ENCODE assay signal across 8 mouse cellular contexts in the genomic region with DNA sequence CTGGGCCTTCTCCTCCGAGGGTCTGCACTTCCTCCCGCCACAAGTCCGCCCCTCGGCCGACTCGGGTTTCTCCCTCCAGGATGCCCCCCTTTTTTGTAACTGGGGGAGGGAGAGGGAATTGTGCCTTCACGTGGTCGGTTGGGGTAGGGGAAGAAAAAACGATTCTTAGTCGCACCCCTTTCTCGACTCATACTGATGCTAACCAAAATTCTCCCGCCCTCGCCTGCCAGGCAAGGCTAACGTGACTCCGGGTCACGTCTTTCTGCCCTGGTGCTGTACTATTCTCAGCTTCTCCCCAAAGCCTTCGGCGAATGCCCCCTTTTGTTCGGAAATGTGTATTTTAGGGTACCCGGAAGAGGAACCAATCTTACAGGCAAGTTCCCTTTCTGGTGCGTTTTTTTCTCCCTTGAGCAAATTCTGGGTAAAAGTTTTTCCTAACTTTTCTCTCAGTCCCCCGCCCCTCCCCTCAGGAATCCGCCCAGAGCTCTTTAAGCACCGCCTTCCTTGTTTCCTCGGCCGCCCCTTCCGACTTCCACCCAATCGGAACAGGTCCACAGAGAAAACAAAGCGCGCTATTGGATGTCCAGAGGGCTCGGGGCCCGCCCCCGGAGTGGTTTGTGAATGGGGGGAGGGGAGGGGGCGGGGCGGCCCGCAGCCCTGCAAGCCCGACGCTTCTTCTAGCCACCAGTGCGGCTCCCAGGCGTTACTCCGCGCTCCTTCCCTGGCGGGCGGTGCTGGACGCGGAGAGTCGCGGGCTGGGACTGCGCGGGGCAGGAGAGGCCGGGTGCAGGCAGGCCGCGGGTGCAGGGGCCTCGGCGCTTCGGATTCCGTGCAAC. TPM values are rescaled to one million over a fixed set of nuclear protein-coding genes. Genes with fewer than 3 reads are reported as not detected.
DNase-seq lines count a peak whose midpoint lies in the region; ATAC-seq and TF ChIP-seq lines count a peak whose summit lies in the region.

No protein-coding gene starts in this region.

- H3K4me1 ChIP-seq in MEL (ENCODE audit: control insufficient read depth in 1 of 2, insufficient read depth in 2 of 2, low read length in 2 of 2): peaks cover 8 to 25% of the 10 kb centered on the region in 2 experiments
- no peaks in the 10 kb centered on the region for H3K4me1 ChIP-seq in cerebellum, adult 2 months (ENCODE audit: control insufficient read depth, insufficient read depth, low read length)
- peaks cover 65% of the 10 kb centered on the region for H3K4me1 ChIP-seq in hindbrain, embryonic 10.5 days (replicated peaks)
- peaks cover 12% of the 10 kb centered on the region; the same call in 1 of the 2 replicates for H3K4me1 ChIP-seq in lung, postnatal 0 days (ENCODE audit: insufficient read depth, low read depth, low read length)

- no peaks in the 10 kb centered on the region for H3K27me3 ChIP-seq in MEL (ENCODE audit: control insufficient read depth in 1 of 2, insufficient read depth in 2 of 2, low read length in 2 of 2)
- H3K27me3 ChIP-seq in cerebellum, adult 2 months (ENCODE audit: control insufficient read depth, insufficient read depth, low read length): no peaks in the 10 kb centered on the region
- H3K27me3 ChIP-seq in hindbrain, embryonic 10.5 days (ENCODE audit: insufficient read depth, poor library complexity, severe bottlenecking): no peaks in the 10 kb centered on the region; the same call in 1 of the 2 replicates
- 0 out of 2 replicates have a peak, but pooled peaks cover 4% of the 10 kb centered on the region for H3K27me3 ChIP-seq in lung, postnatal 0 days (replicated peaks; ENCODE audit: insufficient read depth, low read length)

- no peak for TF ChIP-seq CTCF in MEL (IDR thresholded peaks at IDR 0.05 in 2 of 3, conservative IDR thresholded peaks at IDR 0.05 in 1 of 3; ENCODE audit: control insufficient read depth in 1 of 3, insufficient read depth in 1 of 3, low read depth in 2 of 3, low read length in 3 of 3, poor library complexity in 1 of 3, severe bottlenecking in 1 of 3)
- TF ChIP-seq CTCF in cerebellum, adult 2 months (IDR thresholded peaks at IDR 0.05; ENCODE audit: borderline replicate concordance, insufficient read depth, low read depth, low read length): no peak
- TF ChIP-seq CTCF in lung, postnatal 0 days (IDR thresholded peaks at IDR 0.05): peak; percentile 32

- peak; percentile 98 for DNase-seq in MEL (ENCODE audit: low read depth, low spot score)
- DNase-seq in cerebellum, adult 2 months: peak; percentile 92 to 96
- peak; percentile 98 for DNase-seq in forelimb bud, embryonic 11.5 days (ENCODE audit: low read depth, low spot score)
- peak; percentile 97 for DNase-seq in hindbrain, embryonic 10.5 days (ENCODE audit: low spot score)
- DNase-seq in layer of hippocampus, adult 9-11 months: peak; percentile 95
- DNase-seq in lung, postnatal 0 days (ENCODE audit: low spot score): peak; percentile 99
- peak; percentile 89 for DNase-seq in ovary, postnatal 14 days (ENCODE audit: low spot score)
- DNase-seq in thymus, postnatal 14 days: peak; percentile 94

- TF ChIP-seq EP300 in MEL (IDR thresholded peaks at IDR 0.05; ENCODE audit: low read depth in 1 of 2, low read length in 2 of 2): peak in 1 of 2 experiments; percentile 31; a peak in 2 of 4 replicates
- TF ChIP-seq EP300 in lung, postnatal 0 days (IDR thresholded peaks at IDR 0.05): peak; percentile 47; the same call in 1 of the 2 replicates

- peak; percentile 69 to 84 for TF ChIP-seq POLR2A in MEL (IDR thresholded peaks at IDR 0.05; ENCODE audit: control insufficient read depth in 1 of 2, insufficient read depth in 1 of 2, low read depth in 1 of 2, low read length in 2 of 2, poor library complexity in 1 of 2)
- TF ChIP-seq POLR2A in cerebellum, adult 2 months (IDR thresholded peaks at IDR 0.05; ENCODE audit: borderline replicate concordance, insufficient read depth, low read length): peak; percentile 94

- peaks cover 1 to 19% of the 10 kb centered on the region in 2 experiments; a peak in 3 of 4 replicates for H3K36me3 ChIP-seq in MEL (ENCODE audit: control insufficient read depth in 1 of 2, insufficient read depth in 2 of 2, low read length in 2 of 2)
- H3K36me3 ChIP-seq in hindbrain, embryonic 10.5 days: peaks cover 25% of the 10 kb centered on the region
- H3K36me3 ChIP-seq in lung, postnatal 0 days (ENCODE audit: insufficient read depth, low read length): no peaks in the 10 kb centered on the region

- ATAC-seq in lung, postnatal 0 days: peak; percentile 95

- H3K79me2 ChIP-seq in MEL (ENCODE audit: control insufficient read depth, insufficient read depth, low read length, poor library complexity): peaks cover 44% of the 10 kb centered on the region

- peak overlapping the region; percentile 86 for H3K9ac ChIP-seq in MEL (ENCODE audit: control insufficient read depth, low read depth, low read length, poor library complexity, severe bottlenecking)
- H3K9ac ChIP-seq in lung, postnatal 0 days (replicated peaks; ENCODE audit: low read depth): peak overlapping the region; percentile 64

- peak overlapping the region; percentile 93 for H3K27ac ChIP-seq in MEL (ENCODE audit: control insufficient read depth, low read depth, low read length)
- peak overlapping the region; percentile 97 for H3K27ac ChIP-seq in cerebellum, adult 2 months (ENCODE audit: insufficient read depth, low read length)
- H3K27ac ChIP-seq in hindbrain, embryonic 10.5 days: peak overlapping the region; percentile 96
- peak overlapping the region; percentile 90 for H3K27ac ChIP-seq in lung, postnatal 0 days (ENCODE audit: low read length)

- under 1% methylated on average over 57 of the region's 57 CpGs for WGBS in cerebellum, adult 2 months
- under 1% methylated on average over 57 of the region's 57 CpGs for WGBS in hindbrain, embryonic 10.5 days
- WGBS in lung, postnatal 0 days: 1% methylated on average over 54 of the region's 57 CpGs

- TF ChIP-seq RAD21 in MEL (IDR thresholded peaks at IDR 0.05; ENCODE audit: low read depth, low read length): no peak

- H3K9me3 ChIP-seq in MEL (replicated peaks; ENCODE audit: insufficient read depth, low read length): no peaks in the 10 kb centered on the region
- no peaks in the 10 kb centered on the region for H3K9me3 ChIP-seq in hindbrain, embryonic 10.5 days
- H3K9me3 ChIP-seq in lung, postnatal 0 days (ENCODE audit: low read length): no peaks in the 10 kb centered on the region

- peak overlapping the region; percentile 69 to 88 for H3K4me3 ChIP-seq in MEL (ENCODE audit: control insufficient read depth in 1 of 2, insufficient read depth in 1 of 2, low read depth in 2 of 2, low read length in 2 of 2)
- peak overlapping the region; percentile 94 for H3K4me3 ChIP-seq in cerebellum, adult 2 months (replicated peaks; ENCODE audit: insufficient read depth, low read depth, low read length)
- H3K4me3 ChIP-seq in hindbrain, embryonic 10.5 days: peak overlapping the region; percentile 96
- peak overlapping the region; percentile 71 for H3K4me3 ChIP-seq in lung, postnatal 0 days (ENCODE audit: low read depth, low read length)

- peak overlapping the region; percentile 94 for H3K4me2 ChIP-seq in lung, postnatal 0 days (replicated peaks; ENCODE audit: low read depth, low read length)

TF ChIP-seq in MEL, 35 proteins besides CTCF, POLR2A, EP300 and RAD21 (continues in another document):
- TF ChIP-seq GABPA (IDR thresholded peaks at IDR 0.05; ENCODE audit: low read depth, low read length): no peak
- 0 out of 2 replicates have a peak, but pooled peaks have one; percentile 4 for TF ChIP-seq GATA1 (IDR thresholded peaks at IDR 0.05; ENCODE audit: low read depth, low read length)
- peak; percentile 90 for TF ChIP-seq ELF1 (IDR thresholded peaks at IDR 0.05; ENCODE audit: low read depth, low read length)
- TF ChIP-seq E2F4 (IDR thresholded peaks at IDR 0.05; ENCODE audit: borderline replicate concordance, low read depth, low read length): peak; percentile 61; the same call in 1 of the 2 replicates
- peak; percentile 82 for TF ChIP-seq CHD2 (IDR thresholded peaks at IDR 0.05; ENCODE audit: low read length)
- TF ChIP-seq USF1 (IDR thresholded peaks at IDR 0.05; ENCODE audit: low read depth, low read length): peak; percentile 77
- TF ChIP-seq MXI1 (IDR thresholded peaks at IDR 0.05; ENCODE audit: low read depth, low read length): peak; percentile 84
- TF ChIP-seq MAZ (IDR thresholded peaks at IDR 0.05; ENCODE audit: low read depth, low read length): peak; percentile 91
- no peak for TF ChIP-seq POLR2AphosphoS5 (IDR thresholded peaks at IDR 0.05; ENCODE audit: borderline replicate concordance, low read depth, low read length)
- no peak for TF ChIP-seq MAFK (IDR thresholded peaks at IDR 0.05; ENCODE audit: borderline replicate concordance, low read depth, low read length)
- no peak for TF ChIP-seq USF2 (IDR thresholded peaks at IDR 0.05; ENCODE audit: borderline replicate concordance in 1 of 2, insufficient read depth in 1 of 2, low read depth in 1 of 2, low read length in 2 of 2)
- no peak for TF ChIP-seq TAL1 (IDR thresholded peaks at IDR 0.05; ENCODE audit: low read length)
- TF ChIP-seq NELFE (IDR thresholded peaks at IDR 0.05; ENCODE audit: low read depth, low read length): peak; percentile 70
- peak; percentile 91 for TF ChIP-seq ZNF384 (IDR thresholded peaks at IDR 0.05; ENCODE audit: low read depth, low read length)
- peak; percentile 64 for TF ChIP-seq TBP (IDR thresholded peaks at IDR 0.05; ENCODE audit: low read depth, low read length)
- no peak for TF ChIP-seq MEF2A (IDR thresholded peaks at IDR 0.05; ENCODE audit: extremely low read depth, insufficient replicate concordance, low read depth, low read length, poor library complexity, severe bottlenecking)
- TF ChIP-seq CHD1 (IDR thresholded peaks at IDR 0.05; ENCODE audit: low read depth, low read length): no peak; the same call in none of the 2 replicates
- TF ChIP-seq UBTF (IDR thresholded peaks at IDR 0.05; ENCODE audit: borderline replicate concordance, insufficient read depth, low read depth, low read length): peak; percentile 92; the same call in 1 of the 2 replicates

RNA-seq across cellular contexts. Expression of a gene that starts 0.6 kb away (rescaled TPM):
- 18.5 and 23.4 TPM in 2 replicates for total RNA-seq in MEL (2012; rRNA removed)
- polyA plus RNA-seq in MEL (2012; ENCODE audit: insufficient read depth in 1 of 2, insufficient read length in 2 of 2, low read depth in 1 of 2, low replicate concordance in 2 of 2, missing spikeins in 1 of 2): 10 to 100 TPM in 1 of 2 experiments, not detected in 1; 24.7 TPM
- 25.0 and 28.1 TPM in 2 replicates for polyA plus RNA-seq in cerebellum, adult 2 months (2012; rRNA removed)
- 14.4 and 16.1 TPM in 2 replicates for polyA plus RNA-seq in hindbrain, embryonic 10.5 days (2016; fragmentation: Nextera tagmentation; extraction: Ambion mirVana)
- polyA plus RNA-seq in lung, postnatal 0 days (2015; fragmentation: Nextera tagmentation; extraction: Ambion mirVana): 7.1 and 9.6 TPM in 2 replicates

RNA-seq across cellular contexts. Expression of a gene that starts 34.4 kb away (rescaled TPM):
- total RNA-seq in MEL (2012; rRNA removed): 0.23 TPM in 1 of 2 replicates, not detected in the other
- polyA plus RNA-seq in MEL (2012; ENCODE audit: insufficient read depth in 1 of 2, insufficient read length in 2 of 2, low read depth in 1 of 2, low replicate concordance in 2 of 2, missing spikeins in 1 of 2): not detected
- polyA plus RNA-seq in cerebellum, adult 2 months (2012; rRNA removed): 4.7 and 5.7 TPM in 2 replicates
- polyA plus RNA-seq in hindbrain, embryonic 10.5 days (2016; fragmentation: Nextera tagmentation; extraction: Ambion mirVana): 9.0 TPM in 2 replicates
- polyA plus RNA-seq in lung, postnatal 0 days (2015; fragmentation: Nextera tagmentation; extraction: Ambion mirVana): 5.5 and 8.1 TPM in 2 replicates

Comparison
In these comparisons a context has a peak if more than half of its experiments do, and no peak if none do; other contexts are left out.
1. Peak in every context shown above with its lines: DNase-seq, ATAC-seq, H3K4me3 ChIP-seq and H3K27ac ChIP-seq.